Mouse (Mus musculus): ENCODE measurements around the gene Rpl23a.

DNA sequence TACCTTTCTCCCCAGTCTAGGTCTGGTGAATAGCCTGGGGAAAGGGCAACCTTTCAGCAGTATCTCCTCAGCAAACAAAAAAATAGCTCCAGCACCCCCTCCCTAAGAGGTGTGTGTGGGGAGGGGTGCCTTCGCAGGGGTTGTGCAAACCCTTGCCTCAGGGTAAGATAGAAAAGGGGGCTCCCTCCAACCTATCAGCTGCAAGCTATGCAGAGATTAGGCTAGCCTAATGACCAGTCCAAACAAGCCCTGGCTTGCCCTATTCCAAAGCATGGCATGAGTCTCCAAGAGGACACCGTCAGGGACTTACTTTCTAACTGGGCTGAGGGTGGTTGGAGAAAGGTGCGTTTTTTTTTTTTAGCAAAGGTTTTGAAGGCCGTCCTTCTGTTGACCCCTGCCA, 17.2 kb downstream of the Rpl23a start:
- TF ChIP-seq POLR2A (IDR thresholded peaks at IDR 0.05; ENCODE audit: control insufficient read depth, extremely low read depth, insufficient read depth, low read length, poor library complexity) (no peak), CTCF (IDR thresholded peaks at IDR 0.05; ENCODE audit: borderline replicate concordance, control insufficient read depth, extremely low read depth, insufficient read depth, low read length, poor library complexity) (no peak)

Data from thymus, adult 2 months (tissue).